Mouse (Mus musculus): ENCODE measurements around the gene Cgnl1. TPM values are rescaled to one million over a fixed set of nuclear protein-coding genes. Genes with fewer than 3 reads are reported as not detected.

Cgnl1 gene
- polyA plus RNA-seq, 1 experiment from 2014 or later = 5.9 TPM

DNA sequence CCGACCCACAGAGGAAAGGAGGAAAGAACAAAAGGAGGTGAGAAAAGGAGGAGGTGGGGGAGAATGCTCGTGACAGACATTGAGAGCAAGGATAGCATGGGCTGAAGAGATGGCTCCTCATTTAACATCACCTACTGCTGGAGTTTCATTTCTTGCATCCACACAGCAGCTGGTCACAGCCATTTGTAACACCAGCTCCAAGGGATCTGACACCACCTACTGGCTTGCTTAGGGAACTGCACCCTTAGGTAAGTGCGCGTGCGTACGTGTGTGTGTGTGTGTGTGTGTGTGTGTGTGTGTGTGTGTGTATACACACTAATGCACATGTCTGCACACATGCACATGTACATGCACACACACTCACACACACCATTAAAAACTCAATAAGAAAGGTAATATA, 158.4 kb downstream of the Cgnl1 start:
- ATAC-seq (replicated peaks; ENCODE audit: low FRiP score) = no peak
- H3K27ac ChIP-seq (ENCODE audit: low read depth, low read length) = no peak overlapping the region
- no peaks in the 10 kb centered on the region for H3K4me1 ChIP-seq (replicated peaks; ENCODE audit: control insufficient read depth, insufficient read depth, low read length)
- no peak for DNase-seq (ENCODE audit: low spot score)
- no peak overlapping the region for H3K4me2 ChIP-seq
- no peak overlapping the region for H3K4me3 ChIP-seq (ENCODE audit: low read depth, low read length)
- WGBS = 78% methylated on average over 6 of the region's 6 CpGs
- no peaks in the 10 kb centered on the region for H3K36me3 ChIP-seq (ENCODE audit: control insufficient read depth, insufficient read depth, low read length)
- no peaks in the 10 kb centered on the region for H3K27me3 ChIP-seq (replicated peaks; ENCODE audit: control insufficient read depth, insufficient read depth, low read length)
- H3K9ac ChIP-seq (ENCODE audit: low read depth, low read length) = no peak overlapping the region
- H3K9me3 ChIP-seq (ENCODE audit: control insufficient read depth, low read length) = no peaks in the 10 kb centered on the region

DNA sequence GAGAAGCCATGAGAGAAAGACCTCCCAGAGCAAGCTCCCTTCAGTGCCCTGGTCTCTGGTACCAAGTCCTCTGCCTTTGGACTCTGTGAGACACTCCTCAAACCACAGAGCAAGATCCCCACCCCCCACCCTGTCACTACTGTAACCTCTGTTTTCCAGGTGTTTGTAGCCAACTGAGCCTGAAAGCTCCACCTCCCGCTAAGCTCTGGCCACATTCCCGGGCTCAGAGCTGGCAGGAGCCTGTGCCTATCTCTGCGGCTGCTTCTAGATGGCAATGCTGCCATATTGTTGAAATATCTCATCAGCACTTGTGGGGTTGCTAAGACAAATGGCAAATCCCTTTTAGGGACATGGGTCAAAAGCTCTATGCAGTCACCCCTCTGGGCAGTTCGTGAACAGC, 159.5 kb downstream of the Cgnl1 start:
- Histone ChIP-seq H3K27ac (ENCODE audit: low read depth, low read length) (no peak overlapping the region), H3K27me3 (replicated peaks; ENCODE audit: control insufficient read depth, insufficient read depth, low read length) (no peaks in the 10 kb centered on the region), H3K36me3 (ENCODE audit: control insufficient read depth, insufficient read depth, low read length) (no peaks in the 10 kb centered on the region), H3K9me3 (ENCODE audit: control insufficient read depth, low read length) (no peaks in the 10 kb centered on the region), H3K4me1 (replicated peaks; ENCODE audit: control insufficient read depth, insufficient read depth, low read length) (peaks cover under 1% of the 10 kb centered on the region; the same call in 1 of the 2 replicates), H3K4me3 (ENCODE audit: low read depth, low read length) (no peak overlapping the region), H3K9ac (ENCODE audit: low read depth, low read length) (no peak overlapping the region), H3K4me2 (no peak overlapping the region)
- 81% methylated on average over 4 of the region's 4 CpGs for WGBS
- ATAC-seq (replicated peaks; ENCODE audit: low FRiP score) (no peak), DNase-seq (ENCODE audit: low spot score) (no peak)

DNA sequence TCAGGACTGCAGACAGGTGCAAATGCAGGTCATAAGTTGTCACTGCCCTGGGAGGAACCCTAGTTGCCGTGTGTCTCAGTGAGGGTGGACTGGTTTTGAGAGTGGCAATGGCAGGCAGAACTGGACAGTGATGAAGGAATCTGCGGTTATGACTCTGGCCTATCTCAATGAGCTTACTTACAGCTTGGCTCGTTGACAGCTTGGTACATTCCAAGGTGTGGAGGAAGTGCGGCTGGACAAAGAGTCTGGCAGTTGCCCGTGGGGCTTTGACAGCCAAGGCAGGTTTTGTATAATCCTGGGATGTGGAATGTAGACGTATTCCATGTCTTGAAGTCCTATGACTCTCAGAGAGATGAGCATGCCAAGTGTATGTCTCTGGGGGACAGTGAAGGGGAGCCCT, 162.4 kb downstream of the Cgnl1 start:
- DNase-seq (ENCODE audit: low spot score) (no peak), ATAC-seq (replicated peaks; ENCODE audit: low FRiP score) (no peak)
- Histone ChIP-seq H3K27ac (ENCODE audit: low read depth, low read length) (no peak overlapping the region), H3K9ac (ENCODE audit: low read depth, low read length) (no peak overlapping the region), H3K4me1 (replicated peaks; ENCODE audit: control insufficient read depth, insufficient read depth, low read length) (peaks cover 15% of the 10 kb centered on the region), H3K36me3 (ENCODE audit: control insufficient read depth, insufficient read depth, low read length) (no peaks in the 10 kb centered on the region), H3K9me3 (ENCODE audit: control insufficient read depth, low read length) (no peaks in the 10 kb centered on the region), H3K27me3 (replicated peaks; ENCODE audit: control insufficient read depth, insufficient read depth, low read length) (peaks cover 5% of the 10 kb centered on the region; the same call in 1 of the 2 replicates), H3K4me3 (ENCODE audit: low read depth, low read length) (no peak overlapping the region), H3K4me2 (no peak overlapping the region)
- WGBS = 70% methylated on average over 6 of the region's 6 CpGs

DNA sequence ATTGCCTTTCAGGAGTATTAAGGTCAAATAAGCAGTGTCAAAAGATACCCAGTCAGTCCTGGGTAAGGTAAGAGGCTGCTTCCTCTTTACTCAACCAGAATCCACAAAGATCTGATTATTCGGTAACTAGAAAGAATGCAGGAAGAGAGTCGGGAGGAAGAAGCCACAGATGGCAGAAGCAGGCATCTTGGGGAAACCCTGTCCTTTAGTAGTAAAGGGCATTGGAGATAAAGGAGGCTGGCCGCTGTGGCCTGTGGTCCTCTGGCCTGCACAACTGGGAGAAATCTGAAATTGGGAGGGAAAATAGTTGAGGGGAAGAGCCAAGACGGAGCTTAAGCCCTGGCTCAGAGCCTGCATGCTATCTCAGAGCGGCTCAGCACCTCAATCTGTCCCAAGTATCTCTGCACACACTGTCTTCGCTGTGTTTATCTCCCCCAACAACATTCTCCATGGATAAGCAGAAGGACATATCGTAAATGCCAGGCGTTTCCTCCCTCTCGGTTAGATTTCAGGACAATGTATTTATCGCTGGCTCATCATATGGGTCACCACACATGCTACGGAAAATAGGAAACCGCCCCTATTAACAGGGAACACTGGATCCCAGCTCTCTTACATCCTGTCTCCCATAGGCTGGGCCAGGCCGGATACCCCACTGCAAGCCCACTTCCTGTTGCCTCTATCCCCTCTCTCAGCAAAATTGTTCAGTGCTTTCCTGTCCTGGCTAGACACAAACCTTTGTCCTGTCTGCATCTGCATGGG, 164.9 kb downstream of the Cgnl1 start:
- no peak overlapping the region for H3K27ac ChIP-seq (ENCODE audit: low read depth, low read length)
- ATAC-seq (replicated peaks; ENCODE audit: low FRiP score) (peak; percentile 89), DNase-seq (ENCODE audit: low spot score) (no peak)
- 28% methylated on average over 13 of the region's 13 CpGs for whole genome bisulfite sequencing
- no peaks in the 10 kb centered on the region for H3K36me3 ChIP-seq (ENCODE audit: control insufficient read depth, insufficient read depth, low read length)
- peak overlapping the region; percentile 26 for H3K4me2 ChIP-seq
- H3K9me3 ChIP-seq (ENCODE audit: control insufficient read depth, low read length) = no peaks in the 10 kb centered on the region
- H3K4me3 ChIP-seq (ENCODE audit: low read depth, low read length) = no peak overlapping the region
- H3K27me3 ChIP-seq (replicated peaks; ENCODE audit: control insufficient read depth, insufficient read depth, low read length) = peaks cover 5% of the 10 kb centered on the region; the same call in 1 of the 2 replicates
- peaks cover 15% of the 10 kb centered on the region for H3K4me1 ChIP-seq (replicated peaks; ENCODE audit: control insufficient read depth, insufficient read depth, low read length)
- H3K9ac ChIP-seq (ENCODE audit: low read depth, low read length) = no peak overlapping the region

DNA sequence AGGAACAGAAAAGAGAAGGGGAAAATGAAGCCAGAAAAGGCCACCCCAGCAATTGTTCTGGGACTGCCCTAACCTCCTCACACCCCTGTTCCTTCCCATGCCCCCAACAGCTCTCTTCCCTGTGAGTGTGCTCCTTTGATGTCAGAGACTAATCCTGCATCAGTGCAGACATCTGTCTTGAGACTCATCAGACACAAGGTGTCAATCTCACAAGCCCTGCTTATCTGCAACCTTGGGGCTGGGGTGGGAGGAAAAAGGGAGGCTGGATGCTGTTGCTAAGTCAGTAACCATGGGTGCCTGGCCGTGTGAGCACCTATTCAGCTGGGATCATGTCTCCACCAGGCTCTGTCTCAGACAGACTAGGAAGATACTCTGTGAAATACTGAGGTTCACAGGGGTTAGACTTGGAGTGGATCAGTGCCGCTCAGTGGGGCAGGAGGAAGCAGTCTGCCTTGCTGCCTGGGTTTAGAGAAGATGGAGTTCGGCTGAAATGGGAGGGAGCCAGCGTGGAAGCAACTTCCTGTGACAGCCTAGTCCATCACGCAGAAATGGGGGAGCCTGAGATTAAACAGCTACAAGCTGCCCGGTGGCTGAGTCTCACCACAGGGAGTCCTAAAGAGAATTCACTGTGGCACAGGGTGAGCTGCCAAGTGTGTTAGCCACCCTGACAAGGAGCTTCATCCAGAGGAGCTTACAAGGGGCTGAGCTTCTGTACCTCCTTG, 166.3 kb downstream of the Cgnl1 start:
- ATAC-seq (replicated peaks; ENCODE audit: low FRiP score) (peak; percentile 53), DNase-seq (ENCODE audit: low spot score) (no peak)
- H3K9me3 ChIP-seq (ENCODE audit: control insufficient read depth, low read length) = no peaks in the 10 kb centered on the region
- peaks cover 15% of the 10 kb centered on the region for H3K4me1 ChIP-seq (replicated peaks; ENCODE audit: control insufficient read depth, insufficient read depth, low read length)
- peaks cover 5% of the 10 kb centered on the region; the same call in 1 of the 2 replicates for H3K27me3 ChIP-seq (replicated peaks; ENCODE audit: control insufficient read depth, insufficient read depth, low read length)
- H3K27ac ChIP-seq (ENCODE audit: low read depth, low read length) = no peak overlapping the region
- 28% methylated on average over 6 of the region's 6 CpGs for WGBS
- H3K36me3 ChIP-seq (ENCODE audit: control insufficient read depth, insufficient read depth, low read length) = no peaks in the 10 kb centered on the region
- H3K4me3 ChIP-seq (ENCODE audit: low read depth, low read length) = no peak overlapping the region
- no peak overlapping the region for H3K9ac ChIP-seq (ENCODE audit: low read depth, low read length)
- H3K4me2 ChIP-seq = peak overlapping the region; percentile 7; the same call in 1 of the 2 replicates

DNA sequence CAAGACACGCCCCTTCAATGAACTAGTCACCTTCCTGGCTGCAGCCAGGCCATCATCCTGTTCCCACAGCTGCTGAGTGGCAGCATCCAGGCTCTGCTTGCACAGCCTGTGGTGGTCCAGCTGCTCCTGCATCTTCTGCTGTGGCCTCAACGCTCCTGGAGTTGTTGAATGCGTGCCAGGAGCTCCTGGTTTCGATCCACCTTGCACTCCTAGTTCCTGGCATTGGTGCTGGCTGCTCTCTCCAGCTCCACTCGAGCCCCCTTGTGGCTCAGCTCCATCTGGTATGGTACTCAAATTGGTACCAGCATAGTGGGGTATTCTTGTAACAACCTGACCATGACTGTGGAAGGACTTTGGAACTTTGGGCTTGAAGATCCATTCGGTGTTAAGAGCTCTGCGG, 171.5 kb downstream of the Cgnl1 start:
- ATAC-seq (replicated peaks; ENCODE audit: low FRiP score) = no peak
- Histone ChIP-seq H3K4me1 (replicated peaks; ENCODE audit: control insufficient read depth, insufficient read depth, low read length) (peaks cover 3% of the 10 kb centered on the region; the same call in 1 of the 2 replicates), H3K9ac (ENCODE audit: low read depth, low read length) (no peak overlapping the region), H3K27ac (ENCODE audit: low read depth, low read length) (no peak overlapping the region), H3K9me3 (ENCODE audit: control insufficient read depth, low read length) (no peaks in the 10 kb centered on the region), H3K4me3 (ENCODE audit: low read depth, low read length) (no peak overlapping the region), H3K36me3 (ENCODE audit: control insufficient read depth, insufficient read depth, low read length) (no peaks in the 10 kb centered on the region), H3K27me3 (replicated peaks; ENCODE audit: control insufficient read depth, insufficient read depth, low read length) (peaks cover 3% of the 10 kb centered on the region; the same call in 1 of the 2 replicates), H3K4me2 (no peak overlapping the region)
- DNase-seq (ENCODE audit: low spot score) = no peak
- WGBS = 71% methylated on average over 7 of the region's 7 CpGs

DNA sequence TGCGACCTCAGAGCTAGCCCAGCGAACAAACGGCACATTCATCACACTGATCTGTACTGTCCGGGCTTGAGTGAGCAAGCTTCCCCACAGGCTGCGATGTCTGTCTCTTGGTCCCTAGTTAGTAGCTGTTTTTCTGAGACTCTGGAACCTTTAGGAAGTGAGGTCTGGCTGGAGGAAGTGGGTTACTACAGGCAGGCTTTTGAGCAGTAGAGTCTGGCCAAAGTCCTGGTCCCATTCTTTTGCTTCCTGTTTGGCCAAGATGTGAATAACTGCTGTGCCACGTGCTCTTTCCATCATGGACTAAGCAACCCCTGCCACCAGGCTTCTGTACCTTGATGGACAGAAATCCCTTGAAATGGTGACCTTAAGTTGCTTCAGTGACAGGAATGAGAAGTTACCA, 174.5 kb downstream of the Cgnl1 start:
- Histone ChIP-seq H3K9me3 (ENCODE audit: control insufficient read depth, low read length) (no peaks in the 10 kb centered on the region), H3K9ac (ENCODE audit: low read depth, low read length) (no peak overlapping the region), H3K27ac (ENCODE audit: low read depth, low read length) (no peak overlapping the region), H3K36me3 (ENCODE audit: control insufficient read depth, insufficient read depth, low read length) (no peaks in the 10 kb centered on the region), H3K27me3 (replicated peaks; ENCODE audit: control insufficient read depth, insufficient read depth, low read length) (0 out of 2 replicates have a peak, but pooled peaks cover 2% of the 10 kb centered on the region), H3K4me1 (replicated peaks; ENCODE audit: control insufficient read depth, insufficient read depth, low read length) (0 out of 2 replicates have a peak, but pooled peaks cover 3% of the 10 kb centered on the region), H3K4me2 (no peak overlapping the region), H3K4me3 (ENCODE audit: low read depth, low read length) (no peak overlapping the region)
- ATAC-seq (replicated peaks; ENCODE audit: low FRiP score) (no peak), DNase-seq (ENCODE audit: low spot score) (no peak)
- WGBS = 45% methylated on average over 6 of the region's 6 CpGs

DNA sequence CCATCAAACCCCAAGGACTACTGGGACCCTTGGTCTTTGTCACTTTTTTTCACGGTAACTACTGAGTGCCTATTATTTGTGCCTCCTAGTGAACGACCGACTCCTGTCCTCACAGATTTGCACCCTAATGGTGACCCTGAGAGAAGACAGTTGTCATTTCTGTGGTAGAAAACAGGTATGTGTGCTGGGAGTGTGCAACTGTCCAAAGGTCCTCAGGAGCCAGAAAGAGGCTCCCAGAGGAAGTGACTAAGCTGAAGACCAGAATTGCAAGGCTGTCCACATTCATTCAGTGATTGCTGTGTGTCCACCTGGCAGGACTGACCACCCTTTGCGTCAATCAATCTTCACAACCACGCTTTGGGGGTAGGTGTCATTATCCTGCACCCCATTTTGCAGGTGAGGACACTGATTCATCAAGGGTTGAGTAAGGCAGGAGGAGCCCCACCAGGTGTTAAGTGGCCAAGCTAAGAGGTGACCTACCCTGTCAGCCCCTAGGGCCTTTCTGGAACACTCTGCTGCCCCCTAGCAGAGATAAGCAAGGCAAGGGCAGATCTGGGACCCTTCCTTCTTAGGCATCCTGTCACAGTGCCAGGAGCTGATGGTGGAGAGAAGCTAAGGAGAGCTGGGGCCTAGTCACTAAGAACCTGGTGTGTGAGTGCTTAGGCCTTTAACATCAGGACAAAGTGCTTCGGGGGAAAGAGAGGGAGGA, 178.7 kb downstream of the Cgnl1 start:
- H3K9me3 ChIP-seq (ENCODE audit: control insufficient read depth, low read length) = no peaks in the 10 kb centered on the region
- H3K27ac ChIP-seq (ENCODE audit: low read depth, low read length) = no peak overlapping the region
- peak overlapping the region; percentile 52; the same call in 1 of the 2 replicates for H3K4me3 ChIP-seq (ENCODE audit: low read depth, low read length)
- no peak overlapping the region for H3K9ac ChIP-seq (ENCODE audit: low read depth, low read length)
- H3K27me3 ChIP-seq (replicated peaks; ENCODE audit: control insufficient read depth, insufficient read depth, low read length) = peaks cover 7% of the 10 kb centered on the region
- 33% methylated on average over 6 of the region's 6 CpGs for WGBS
- DNase-seq (ENCODE audit: low spot score) (no peak), ATAC-seq (replicated peaks; ENCODE audit: low FRiP score) (no peak)
- H3K4me2 ChIP-seq = peak overlapping the region; percentile 79
- H3K36me3 ChIP-seq (ENCODE audit: control insufficient read depth, insufficient read depth, low read length) = no peaks in the 10 kb centered on the region
- 0 out of 2 replicates have a peak, but pooled peaks cover 3% of the 10 kb centered on the region for H3K4me1 ChIP-seq (replicated peaks; ENCODE audit: control insufficient read depth, insufficient read depth, low read length)
